Mouse (Mus musculus): Measurements from ENCODE around the gene Sulf2.

- TF ChIP-seq ELF1 (IDR thresholded peaks at IDR 0.05; ENCODE audit: low read depth, low read length) (no peak), EP300 (IDR thresholded peaks at IDR 0.05; ENCODE audit: low read depth in 1 of 2, low read length in 2 of 2) (no peak), CTCF (IDR thresholded peaks at IDR 0.05 in 2 of 3, conservative IDR thresholded peaks at IDR 0.05 in 1 of 3; ENCODE audit: control insufficient read depth in 1 of 3, insufficient read depth in 1 of 3, low read depth in 2 of 3, low read length in 3 of 3, poor library complexity in 1 of 3, severe bottlenecking in 1 of 3) (no peak), NRF1 (IDR thresholded peaks at IDR 0.05; ENCODE audit: insufficient read depth, low read depth, low read length, poor library complexity, severe bottlenecking) (no peak), CHD1 (IDR thresholded peaks at IDR 0.05; ENCODE audit: low read depth, low read length) (no peak), SIN3A (IDR thresholded peaks at IDR 0.05; ENCODE audit: low read length) (no peak), GATA1 (IDR thresholded peaks at IDR 0.05; ENCODE audit: low read depth, low read length) (no peak), MAFK (IDR thresholded peaks at IDR 0.05; ENCODE audit: borderline replicate concordance, low read depth, low read length) (no peak), POLR2A (IDR thresholded peaks at IDR 0.05; ENCODE audit: control insufficient read depth in 1 of 2, insufficient read depth in 1 of 2, low read depth in 1 of 2, low read length in 2 of 2, poor library complexity in 1 of 2) (no peak), MEF2A (IDR thresholded peaks at IDR 0.05; ENCODE audit: extremely low read depth, insufficient replicate concordance, low read depth, low read length, poor library complexity, severe bottlenecking) (no peak), GABPA (IDR thresholded peaks at IDR 0.05; ENCODE audit: low read depth, low read length) (no peak)
Observed at GRCm38 (mm10) chr2:166062431-166062830, 93.0 kb downstream of the Sulf2 start.
